Mouse (Mus musculus) 3T3-L1 (cell line): ENCODE measurements around the gene Naif1.

ENCODE experiments used
- DNase-seq: peaks from one replicate; pipeline ENCODE4 v3.0.0-alpha.2; 2015; ENCODE audit warnings: low read depth, low spot score

Gene Naif1

GRCm38 (mm10) chr2:32427720-32428119 is 22.5 kb upstream of the Naif1 start:
- DNase-seq = no peak

- peak; percentile 70 for DNase-seq
Measured at GRCm38 (mm10) chr2:32428262-32428722, 22.0 kb upstream of the Naif1 start.

GRCm38 (mm10) chr2:32429215-32429891 is 20.9 kb upstream of the Naif1 start:
- no peak for DNase-seq

- DNase-seq = no peak
Measured at GRCm38 (mm10) chr2:32430701-32431676, 19.3 kb upstream of the Naif1 start.

- DNase-seq = peak; percentile 94
Measured at GRCm38 (mm10) chr2:32436686-32437372, 13.4 kb upstream of the Naif1 start.

- DNase-seq = peak; percentile 43
Measured at GRCm38 (mm10) chr2:32437612-32438166, 12.6 kb upstream of the Naif1 start.

GRCm38 (mm10) chr2:32438733-32439132 is 11.5 kb upstream of the Naif1 start:
- DNase-seq = no peak

GRCm38 (mm10) chr2:32439177-32439576 is 11.1 kb upstream of the Naif1 start:
- DNase-seq = no peak

GRCm38 (mm10) chr2:32440164-32440563 is 10.1 kb upstream of the Naif1 start:
- DNase-seq = no peak

- DNase-seq = no peak
Measured at GRCm38 (mm10) chr2:32440632-32441031, 9.6 kb upstream of the Naif1 start.

- DNase-seq = no peak
Measured at GRCm38 (mm10) chr2:32441550-32441949, 8.7 kb upstream of the Naif1 start.

- DNase-seq = no peak
Measured at GRCm38 (mm10) chr2:32445535-32445934, 4.7 kb upstream of the Naif1 start.

GRCm38 (mm10) chr2:32447264-32447936 is 2.9 kb upstream of the Naif1 start:
- DNase-seq = no peak

- DNase-seq = no peak
Measured at GRCm38 (mm10) chr2:32448480-32448879, 1.8 kb upstream of the Naif1 start.

- DNase-seq = peak; percentile 99
Measured at GRCm38 (mm10) chr2:32450881-32451844, 906 bp downstream of the Naif1 start, which contains the start of gene Slc25a25. Gene Slc25a25 (minus strand): TSS chr2:32451445.

GRCm38 (mm10) chr2:32451870-32452372 is 1.7 kb downstream of the Naif1 start:
- peak; percentile 100 for DNase-seq

- DNase-seq = no peak
Measured at GRCm38 (mm10) chr2:32452441-32452971, 2.2 kb downstream of the Naif1 start.

GRCm38 (mm10) chr2:32453641-32454303 is 3.5 kb downstream of the Naif1 start:
- no peak for DNase-seq

GRCm38 (mm10) chr2:32454633-32455032 is 4.4 kb downstream of the Naif1 start:
- no peak for DNase-seq
